Mouse (Mus musculus) kidney, adult 9 months (tissue): ENCODE results near the gene A230050P20Rik.

Experiments
- DNase-seq: peaks from one replicate; pipeline ENCODE4 v3.0.0; 2022

The A230050P20Rik gene

DNA sequence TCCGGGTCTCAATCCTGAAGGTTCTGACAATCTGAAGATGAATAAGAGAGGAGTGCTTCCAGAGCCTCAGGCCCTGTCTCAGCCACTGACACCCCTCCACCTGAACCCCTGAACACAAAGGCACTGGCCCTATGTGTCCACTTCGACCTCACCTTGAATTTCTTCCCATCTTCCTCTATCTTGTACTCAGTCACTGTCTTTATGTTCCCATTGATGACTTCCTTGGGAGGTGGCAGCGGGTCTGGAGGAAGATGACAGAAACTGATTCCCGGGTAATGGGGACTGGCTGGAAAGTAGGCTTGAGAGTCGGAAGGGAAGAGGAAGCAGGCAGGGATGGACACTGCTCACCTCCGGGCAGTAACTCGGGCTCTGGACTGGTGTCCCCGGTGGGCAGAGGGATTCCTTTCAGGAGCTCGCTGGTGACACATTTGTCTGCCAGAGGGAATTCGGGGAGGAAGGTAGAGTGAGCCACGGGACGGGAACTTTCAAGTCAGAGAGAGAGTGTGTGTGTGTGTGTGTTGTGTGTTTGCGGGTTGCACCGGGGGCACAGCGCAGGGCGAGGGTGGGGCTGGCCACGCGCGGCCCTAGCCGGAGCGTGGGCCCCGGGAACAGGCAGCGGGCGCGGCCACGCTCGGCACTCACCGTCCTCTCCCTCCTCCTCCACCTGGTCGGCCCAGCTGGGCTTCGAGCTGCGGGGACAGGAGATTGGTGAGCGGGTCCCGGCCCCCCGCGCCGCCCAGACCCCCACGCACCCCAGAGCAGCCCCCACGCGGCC is 29.5 kb downstream of the A230050P20Rik start:
- no peak for DNase-seq

- DNase-seq: peak; percentile 86
Measured at GRCm38 (mm10) chr9:20898511-20899073, 30.1 kb downstream of the A230050P20Rik start, which contains the start of gene Eif3g. Gene Eif3g (minus strand): TSS chr9:20898623.

DNA sequence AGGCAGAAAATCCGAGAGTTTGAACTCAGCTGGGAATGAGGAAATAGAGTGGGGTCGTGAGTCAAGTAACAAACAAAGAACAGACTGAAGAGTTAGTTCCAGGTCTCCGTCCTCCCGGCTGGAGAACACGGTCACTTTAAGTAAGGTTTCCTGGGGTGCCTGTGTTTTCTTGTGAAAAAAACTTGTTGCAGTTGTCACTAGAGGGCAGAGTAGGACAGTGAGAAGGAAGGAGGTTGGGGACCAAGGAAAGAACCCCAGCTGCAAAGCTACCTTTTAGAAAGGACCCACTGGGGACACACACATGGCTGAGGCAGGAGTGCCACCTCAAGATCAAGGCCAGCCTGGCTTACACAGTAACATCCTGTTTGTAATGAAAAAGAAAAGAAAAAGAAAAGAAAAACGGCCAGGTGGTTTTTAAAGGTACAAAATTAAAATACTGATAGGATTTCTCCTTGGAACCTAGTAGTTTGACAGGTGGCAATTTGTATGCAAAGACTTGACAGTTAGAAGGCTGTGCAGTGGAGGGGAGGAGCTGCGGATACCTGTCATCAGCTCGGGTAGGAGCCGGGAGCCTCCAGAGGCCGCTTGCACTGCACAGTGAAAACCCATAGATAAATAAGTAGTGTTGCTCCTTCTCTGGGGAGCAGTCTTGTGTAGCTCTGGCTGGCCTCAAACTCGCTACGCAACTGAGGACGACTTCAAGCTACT is 33.2 kb downstream of the A230050P20Rik start:
- peak; percentile 78 for DNase-seq

- no peak for DNase-seq
Measured at GRCm38 (mm10) chr9:20902174-20902491, 33.7 kb downstream of the A230050P20Rik start.

GRCm38 (mm10) chr9:20909948-20910347 is 41.5 kb downstream of the A230050P20Rik start:
- no peak for DNase-seq

- peak; percentile 65 for DNase-seq
Measured at GRCm38 (mm10) chr9:20916160-20916559, 47.7 kb downstream of the A230050P20Rik start.

- no peak for DNase-seq
Measured at GRCm38 (mm10) chr9:20923258-20923657, 54.8 kb downstream of the A230050P20Rik start.
